Mouse (Mus musculus) frontal cortex, postnatal 25 days (tissue): ENCODE results near the gene Olfr735.

Experiments
- DNase-seq, 2 experiments: peaks; one replicate each; pipeline ENCODE4 v3.0.0; 2022; ENCODE audit warnings: low spot score in 2 of 2

Gene Olfr735

DNA sequence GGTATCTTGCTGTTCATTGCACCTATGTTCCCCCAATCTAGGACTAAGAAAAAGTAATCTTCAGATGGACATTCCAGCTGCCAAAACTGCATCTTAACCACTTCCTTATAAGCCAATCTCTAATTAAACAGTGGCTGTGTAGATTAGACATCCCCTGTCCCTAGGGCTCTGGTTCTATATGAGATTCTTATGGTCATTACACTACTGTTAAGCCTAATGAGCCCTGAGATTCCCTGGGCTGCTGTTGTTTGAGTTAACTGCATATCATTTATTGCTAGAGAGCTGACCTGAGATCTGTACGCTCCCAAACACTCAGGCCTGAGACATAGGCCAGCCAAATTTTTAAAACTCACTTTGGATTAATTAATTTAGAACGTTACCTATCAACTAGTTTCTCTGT lies at the start of gene Olfr735:
Olfr735 (minus strand) TSS at position 77 of the 400 bp plus-strand sequence.
- no peak for DNase-seq

DNA sequence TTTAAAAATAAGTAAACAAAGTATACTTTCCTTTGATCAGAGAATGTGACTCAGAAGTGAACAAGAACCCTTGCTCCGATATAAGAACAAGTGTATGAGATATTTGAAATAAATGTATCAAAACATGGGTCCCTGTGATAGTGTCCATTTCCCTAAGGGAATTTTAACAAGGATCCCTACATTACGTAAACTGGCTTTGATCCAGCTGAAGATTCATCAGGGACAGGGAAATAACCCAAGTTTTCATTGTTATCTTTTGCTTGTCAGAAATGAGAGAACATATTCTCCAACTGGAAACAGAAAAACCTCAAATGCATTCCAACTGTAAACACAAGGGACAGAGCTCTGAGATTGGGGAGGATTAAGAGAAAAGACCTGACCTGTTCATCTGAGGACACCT lies 32.2 kb upstream of the Olfr735 start, which contains the start of gene Olfr736:
Olfr736 (plus strand) TSS at position 301 of the 400 bp plus-strand sequence.
- DNase-seq, result no peak

DNA sequence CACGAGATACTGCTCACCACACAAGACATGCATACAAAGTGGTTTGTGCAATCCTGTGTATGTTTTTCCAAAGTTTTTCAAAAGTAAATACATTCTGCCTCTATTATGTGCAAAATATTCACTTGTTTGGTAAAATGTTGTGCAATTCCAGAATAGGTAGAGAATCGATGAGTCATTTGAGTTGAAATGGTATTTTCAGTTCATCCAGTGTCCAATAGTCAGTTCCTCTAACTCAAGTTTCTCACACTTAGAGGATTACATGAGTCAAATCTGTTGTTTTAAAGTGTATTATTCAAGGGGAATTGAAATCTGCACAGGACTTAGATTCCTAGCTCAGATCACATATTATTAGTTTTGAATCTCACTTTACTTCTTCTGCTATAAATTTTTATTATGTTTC lies 14.9 kb upstream of the Olfr735 start:
- DNase-seq, result no peak

DNA sequence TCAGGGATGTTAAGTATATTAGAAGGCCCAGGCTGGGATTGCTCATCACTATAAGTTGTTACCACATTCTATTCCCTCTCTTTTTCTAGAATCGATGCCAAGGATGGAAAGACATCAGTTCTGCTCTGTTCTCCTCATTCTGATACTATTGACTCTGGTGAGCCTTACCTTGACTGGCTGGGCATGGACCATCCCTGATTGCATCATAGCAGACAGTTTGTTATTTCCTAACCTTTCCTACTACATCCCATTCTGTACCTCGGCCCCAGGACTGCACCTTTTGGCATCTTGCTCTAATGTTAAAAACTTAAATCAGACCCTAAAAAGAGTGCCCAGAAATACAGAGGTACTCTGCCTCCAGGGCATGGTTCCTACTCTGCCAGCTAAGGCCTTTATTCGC lies 11.8 kb upstream of the Olfr735 start:
- no peak for DNase-seq

DNA sequence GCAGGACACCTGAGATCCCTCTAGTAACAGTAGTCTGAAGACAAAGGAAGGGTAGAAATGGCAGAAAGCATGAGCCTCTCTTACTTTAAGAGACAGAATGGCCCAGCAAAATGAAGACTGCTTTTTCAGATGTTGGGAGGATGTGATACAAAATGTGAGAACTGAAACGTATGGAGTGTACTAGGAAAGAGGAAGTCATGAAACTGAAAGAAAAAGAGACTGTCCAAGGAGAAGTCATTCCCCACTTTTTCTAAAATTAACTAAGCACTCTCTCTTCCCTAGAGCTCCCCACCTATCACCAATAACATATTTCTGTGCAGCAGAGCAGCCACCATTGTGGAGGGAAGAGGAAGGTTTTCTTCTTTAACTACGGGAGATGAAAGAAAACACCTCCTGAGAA lies 8.9 kb upstream of the Olfr735 start, which contains the start of gene Tlr11:
Tlr11 (plus strand) TSS at position 322 of the 400 bp plus-strand sequence.
- DNase-seq, result no peak

DNA sequence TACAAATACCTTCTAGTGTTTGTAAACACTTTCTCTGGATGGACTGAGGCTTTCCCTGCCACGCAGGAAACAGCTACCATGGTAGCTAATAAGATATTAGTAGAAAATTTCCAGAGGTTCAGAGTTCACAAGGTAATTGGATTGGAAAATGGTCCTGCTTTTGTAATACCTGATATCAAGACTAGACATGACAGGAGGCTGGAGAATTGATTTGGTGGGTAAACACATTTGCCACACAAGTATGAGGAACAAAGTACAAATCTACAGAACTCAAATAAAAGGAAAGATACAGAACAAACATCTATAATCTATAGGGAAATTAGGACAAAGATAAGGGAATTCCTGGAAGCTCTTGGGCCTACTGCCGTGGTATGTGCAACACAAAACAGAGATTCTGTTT lies 8.1 kb upstream of the Olfr735 start:
- DNase-seq, result no peak

DNA sequence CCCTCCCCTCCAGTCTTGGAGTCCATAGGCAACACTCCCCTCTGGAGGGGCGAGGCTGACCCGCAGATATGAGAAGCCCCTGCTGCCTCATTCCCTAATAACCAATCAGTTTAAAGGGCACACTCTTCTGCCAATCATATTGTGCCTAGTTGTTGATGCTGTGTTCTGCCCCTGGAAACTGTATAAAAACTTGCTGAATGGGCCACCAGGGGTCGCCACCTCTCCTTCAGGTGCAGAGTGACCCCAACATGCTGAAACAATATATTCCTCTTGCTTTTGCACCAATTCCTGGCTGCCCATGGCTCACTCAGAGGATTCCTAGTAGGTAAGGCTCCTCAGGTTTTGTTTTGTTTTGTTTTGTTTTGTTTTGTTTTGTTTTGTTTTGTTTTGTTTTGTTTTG lies 3.8 kb upstream of the Olfr735 start:
- no peak for DNase-seq

DNA sequence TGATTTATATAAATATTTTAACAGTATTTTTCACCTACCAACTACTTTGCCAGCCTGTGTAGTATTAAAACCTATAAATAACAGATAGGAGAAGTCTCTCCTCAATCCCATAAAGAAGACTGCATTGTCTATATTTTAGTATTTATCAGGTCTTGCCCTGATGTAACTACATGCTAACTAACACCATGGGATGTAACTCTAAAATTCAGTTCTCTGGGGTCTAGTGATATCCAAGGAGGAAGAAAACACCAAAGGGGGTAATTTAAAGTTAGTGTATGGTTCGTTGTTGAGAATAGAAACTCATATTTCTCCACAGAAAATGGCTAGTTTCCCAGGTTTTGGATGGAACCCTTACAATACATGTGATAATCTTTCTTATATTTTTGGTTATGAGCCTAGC lies 22.0 kb downstream of the Olfr735 start, which contains the start of gene Olfr734:
Olfr734 (minus strand) TSS at position 101 of the 400 bp plus-strand sequence.
- no peak for DNase-seq

DNA sequence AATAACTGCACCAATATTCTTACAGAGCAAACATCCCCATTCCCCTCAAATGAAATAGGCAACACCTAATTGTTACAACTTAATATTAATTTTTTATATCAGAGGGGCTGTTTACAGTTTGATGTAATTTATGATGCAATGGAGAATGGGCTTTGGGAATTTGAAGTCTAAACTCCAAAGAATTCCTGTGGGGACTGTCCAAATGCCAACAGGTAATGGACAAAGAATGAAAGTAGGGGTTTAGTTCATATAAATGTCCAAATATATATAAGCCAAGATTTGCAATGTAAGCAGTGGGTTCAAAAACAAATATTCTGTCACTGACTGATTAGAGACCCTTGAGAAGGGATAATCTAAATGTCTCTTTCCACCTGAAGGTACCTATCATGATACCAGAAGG lies 47.2 kb downstream of the Olfr735 start, which contains the start of gene Olfr733:
Olfr733 (minus strand) TSS at position 101 of the 400 bp plus-strand sequence.
- no peak for DNase-seq
